Mouse (Mus musculus) mesoderm, embryonic 11.5 days (tissue): Measurements from ENCODE around the gene P4htm.

Experiments used
- DNase-seq: peaks from one replicate; pipeline ENCODE4 v3.0.0-alpha.2; 2012; ENCODE audit warnings: low read depth, low spot score

The P4htm gene

DNA sequence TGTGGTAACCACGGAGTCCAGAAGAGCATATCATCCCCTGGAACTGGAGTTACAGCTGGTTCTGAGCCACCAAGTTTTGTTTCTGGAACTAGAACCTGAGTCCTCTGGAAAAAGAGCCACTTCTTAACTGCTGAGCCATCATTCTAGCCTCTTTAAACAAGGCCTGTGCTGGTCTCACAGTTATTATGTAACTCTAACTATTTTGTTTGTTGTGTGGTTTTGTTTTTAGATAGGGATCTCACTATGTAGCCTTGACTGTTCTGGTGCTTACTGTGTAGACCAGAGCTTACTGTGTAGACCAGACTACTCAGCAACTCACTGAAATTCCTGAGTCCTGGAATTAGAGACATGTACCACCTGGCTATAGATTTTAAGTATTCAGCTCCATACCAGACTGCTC lies 50.6 kb downstream of the P4htm start:
- no peak for DNase-seq

- no peak for DNase-seq
Measured at GRCm38 (mm10) chr9:108545986-108546385, 51.5 kb downstream of the P4htm start.

DNA sequence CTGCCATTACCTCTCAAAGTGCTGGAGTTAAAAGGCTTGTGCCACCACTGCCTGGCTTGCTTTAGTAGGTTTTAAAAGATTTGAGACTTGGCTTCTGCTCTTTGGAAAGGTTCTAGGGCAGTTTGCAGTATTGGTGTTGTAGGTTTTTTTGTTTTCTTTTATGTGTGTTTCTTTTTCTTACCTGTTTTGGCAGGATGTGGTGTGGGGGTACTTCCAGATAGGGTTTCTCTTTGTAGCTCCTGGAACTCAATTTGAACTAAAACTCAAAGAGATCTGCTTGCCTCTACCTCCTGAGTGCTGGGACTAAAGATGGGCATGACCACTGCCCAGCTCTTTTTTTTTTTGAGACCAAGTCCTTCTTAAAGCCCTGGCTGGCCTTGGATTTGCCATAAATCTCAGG lies 56.6 kb downstream of the P4htm start:
- DNase-seq, result no peak

DNA sequence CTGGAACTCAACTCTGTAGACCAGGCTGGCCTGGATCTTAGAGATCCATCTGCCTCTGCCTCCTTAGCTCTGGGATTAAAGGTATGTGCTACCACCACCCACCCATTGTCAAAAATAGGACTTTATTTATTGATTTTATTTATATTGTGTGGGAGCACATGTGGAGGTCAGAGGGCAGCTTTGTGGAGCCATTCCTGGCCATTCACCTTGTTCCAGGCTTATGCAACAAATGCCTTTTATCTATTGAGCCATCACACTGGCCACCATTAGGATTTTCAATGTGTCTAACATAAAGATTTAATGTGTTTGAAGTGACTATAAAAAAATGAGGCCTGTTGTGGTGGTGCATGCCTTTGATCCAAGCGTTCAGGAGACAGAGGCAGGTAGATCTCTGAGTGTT lies 66.0 kb downstream of the P4htm start:
- DNase-seq, result no peak

DNA sequence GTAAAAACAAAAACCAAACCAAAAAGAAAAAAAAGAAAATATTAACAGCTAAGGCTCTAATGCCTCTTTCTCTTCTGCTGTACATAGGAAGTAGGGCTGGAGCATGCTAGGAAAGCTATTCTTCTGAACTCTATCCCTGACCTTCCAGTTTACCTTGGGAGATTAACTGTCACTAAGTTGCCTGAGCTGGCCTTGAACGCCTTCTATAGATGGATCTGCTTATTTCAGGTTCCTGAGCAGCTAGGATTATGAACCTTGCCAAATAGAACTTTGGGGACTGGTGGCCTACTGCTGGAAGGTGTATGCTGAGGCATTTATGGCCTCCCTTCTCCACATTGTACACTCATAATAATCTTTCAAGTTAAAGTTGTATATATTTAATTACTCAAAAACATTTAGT lies 66.5 kb downstream of the P4htm start:
- DNase-seq, result no peak
